Mouse (Mus musculus): ENCODE measurements around the gene Rhov.

Rhov gene

DNA sequence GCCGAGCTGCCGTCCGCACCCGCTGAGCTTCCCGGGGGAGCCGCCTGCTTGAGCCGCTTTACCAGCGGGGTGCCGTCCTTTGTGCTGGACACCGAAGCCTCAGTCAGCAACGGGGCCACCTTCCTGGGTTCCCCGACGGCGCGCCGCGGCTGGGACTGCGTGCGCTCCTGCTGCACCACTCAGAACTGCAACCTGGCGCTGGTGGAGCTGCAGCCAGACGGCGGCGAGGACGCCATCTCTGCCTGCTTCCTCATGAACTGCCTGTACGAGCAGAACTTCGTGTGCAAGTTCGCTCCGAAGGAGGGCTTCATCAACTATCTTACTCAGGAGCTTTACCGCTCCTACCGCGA is 33.2 kb downstream of the Rhov start:
- peak; percentile 13 for DNase-seq (ENCODE audit: low read depth, low spot score)

GRCm38 (mm10) chr2:119237210-119237870 is 33.7 kb downstream of the Rhov start, which contains the start of gene Spint1:
Spint1 (plus strand) TSS chr2:119237362.
- DNase-seq (ENCODE audit: low read depth, low spot score) = no peak

DNA sequence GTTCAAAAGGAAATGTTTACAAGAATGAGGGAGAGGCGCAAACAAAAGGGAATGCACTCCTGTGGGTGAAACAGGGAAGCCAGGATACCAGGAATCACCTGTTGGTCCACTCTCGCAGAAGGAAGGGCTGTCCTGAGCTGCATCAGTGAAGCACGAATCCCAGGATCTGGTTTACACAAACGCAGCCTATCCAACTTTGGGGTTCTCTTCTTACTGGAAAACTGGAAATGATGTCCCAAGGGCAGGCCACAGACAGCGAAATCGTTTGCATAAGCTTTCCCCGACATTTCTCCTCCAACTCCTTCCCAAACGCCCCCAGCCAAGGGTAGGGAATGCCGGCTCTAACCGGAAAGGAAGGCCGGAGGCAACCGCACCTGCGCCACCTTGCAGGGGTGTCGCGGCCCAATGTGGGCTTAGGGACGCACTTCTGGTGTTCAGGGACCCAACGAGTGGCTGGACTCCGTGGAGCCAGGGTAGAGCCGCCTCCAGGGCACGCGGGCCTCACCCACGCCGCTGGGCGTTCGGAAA is 34.3 kb downstream of the Rhov start:
- no peak for DNase-seq (ENCODE audit: low read depth, low spot score)

GRCm38 (mm10) chr2:119229775-119230704 is 41.0 kb downstream of the Rhov start, which contains the start of gene Ppp1r14d:
Ppp1r14d (minus strand) TSS chr2:119229906.
- no peak for DNase-seq (ENCODE audit: low read depth, low spot score)
